Mouse (Mus musculus): Measurements from ENCODE around the gene Abca12. TPM values are rescaled to one million over a fixed set of nuclear protein-coding genes. Genes with fewer than 3 reads are reported as not detected.

Gene Abca12
- polyA plus RNA-seq, 1 experiment: 0.12 TPM

GRCm38 (mm10) chr1:71241396-71241795, 173.3 kb downstream of the Abca12 start:
- Histone ChIP-seq H3K4me1 (no peaks in the 10 kb centered on the region), H3K9me3 (no peaks in the 10 kb centered on the region), H3K36me3 (replicated peaks; ENCODE audit: low read length) (no peaks in the 10 kb centered on the region), H3K4me3 (replicated peaks) (no peak overlapping the region), H3K27me3 (replicated peaks) (no peaks in the 10 kb centered on the region)
- TF ChIP-seq FLI1 (IDR thresholded peaks at IDR 0.05; ENCODE audit: low read length) (no peak), GATA1 (IDR thresholded peaks at IDR 0.05; ENCODE audit: borderline replicate concordance, low read length) (no peak)

GRCm38 (mm10) chr1:71239586-71239985, 175.1 kb downstream of the Abca12 start:
- H3K27me3 ChIP-seq (replicated peaks): no peaks in the 10 kb centered on the region
- no peak for TF ChIP-seq GATA1 (IDR thresholded peaks at IDR 0.05; ENCODE audit: borderline replicate concordance, low read length)
- TF ChIP-seq FLI1 (IDR thresholded peaks at IDR 0.05; ENCODE audit: low read length): no peak
- no peaks in the 10 kb centered on the region for H3K36me3 ChIP-seq (replicated peaks; ENCODE audit: low read length)
- H3K9me3 ChIP-seq: peaks cover 4% of the 10 kb centered on the region; the same call in 1 of the 2 replicates
- no peaks in the 10 kb centered on the region for H3K4me1 ChIP-seq
- H3K4me3 ChIP-seq (replicated peaks): no peak overlapping the region

- no peak for TF ChIP-seq FLI1 (IDR thresholded peaks at IDR 0.05; ENCODE audit: low read length)
- no peak for TF ChIP-seq GATA1 (IDR thresholded peaks at IDR 0.05; ENCODE audit: borderline replicate concordance, low read length)
- H3K9me3 ChIP-seq: peaks cover 9% of the 10 kb centered on the region; the same call in 1 of the 2 replicates
These were observed 179.4 kb downstream of the Abca12 start for GRCm38 (mm10) chr1:71235335-71235734.

GRCm38 (mm10) chr1:71231211-71231610, 183.5 kb downstream of the Abca12 start:
- Histone ChIP-seq H3K36me3 (replicated peaks; ENCODE audit: low read length) (no peaks in the 10 kb centered on the region), H3K4me3 (replicated peaks) (no peak overlapping the region), H3K9me3 (peaks cover 9% of the 10 kb centered on the region; the same call in 1 of the 2 replicates), H3K27me3 (replicated peaks) (no peaks in the 10 kb centered on the region), H3K4me1 (no peaks in the 10 kb centered on the region)
- TF ChIP-seq GATA1 (IDR thresholded peaks at IDR 0.05; ENCODE audit: borderline replicate concordance, low read length) (no peak), FLI1 (IDR thresholded peaks at IDR 0.05; ENCODE audit: low read length) (no peak)

More at GRCm38 (mm10) chr1:71235335-71235734, 179.4 kb downstream of the Abca12 start:
- Histone ChIP-seq H3K4me3 (replicated peaks) (no peak overlapping the region), H3K4me1 (no peaks in the 10 kb centered on the region), H3K27me3 (replicated peaks) (no peaks in the 10 kb centered on the region), H3K36me3 (replicated peaks; ENCODE audit: low read length) (no peaks in the 10 kb centered on the region)

GRCm38 (mm10) chr1:71203581-71203980, 211.1 kb downstream of the Abca12 start:
- H3K9me3 ChIP-seq: 0 out of 2 replicates have a peak, but pooled peaks cover 4% of the 10 kb centered on the region
- H3K4me3 ChIP-seq (replicated peaks): no peak overlapping the region
- H3K27me3 ChIP-seq (replicated peaks): no peaks in the 10 kb centered on the region
- no peaks in the 10 kb centered on the region for H3K4me1 ChIP-seq
- TF ChIP-seq GATA1 (IDR thresholded peaks at IDR 0.05; ENCODE audit: borderline replicate concordance, low read length) (no peak), FLI1 (IDR thresholded peaks at IDR 0.05; ENCODE audit: low read length) (no peak)
- no peaks in the 10 kb centered on the region for H3K36me3 ChIP-seq (replicated peaks; ENCODE audit: low read length)

DNA sequence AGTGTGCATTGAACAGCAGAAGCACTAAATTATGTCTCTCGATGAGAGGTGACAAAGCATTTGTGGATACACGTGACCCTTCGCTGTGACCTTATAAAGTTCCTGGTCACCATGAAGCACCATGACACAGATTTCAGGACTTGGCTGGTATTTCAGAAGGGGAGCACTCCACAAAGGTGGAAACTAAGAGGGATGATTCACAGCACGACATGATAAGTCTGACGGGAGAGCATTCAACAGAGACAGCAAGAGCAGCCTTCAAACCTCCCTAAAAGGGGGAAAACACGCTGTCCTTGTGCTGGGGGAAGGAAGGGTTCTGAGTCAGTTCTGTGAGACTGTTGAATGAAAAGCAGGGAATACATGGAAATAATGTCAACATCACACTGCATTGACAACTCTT, 218.5 kb downstream of the Abca12 start:
- TF ChIP-seq FLI1 (IDR thresholded peaks at IDR 0.05; ENCODE audit: low read length): no peak
- no peak for TF ChIP-seq GATA1 (IDR thresholded peaks at IDR 0.05; ENCODE audit: borderline replicate concordance, low read length)
- Histone ChIP-seq H3K9me3 (peaks cover 5% of the 10 kb centered on the region), H3K4me3 (replicated peaks) (no peak overlapping the region), H3K36me3 (replicated peaks; ENCODE audit: low read length) (no peaks in the 10 kb centered on the region), H3K27me3 (replicated peaks) (no peaks in the 10 kb centered on the region), H3K4me1 (no peaks in the 10 kb centered on the region)

DNA sequence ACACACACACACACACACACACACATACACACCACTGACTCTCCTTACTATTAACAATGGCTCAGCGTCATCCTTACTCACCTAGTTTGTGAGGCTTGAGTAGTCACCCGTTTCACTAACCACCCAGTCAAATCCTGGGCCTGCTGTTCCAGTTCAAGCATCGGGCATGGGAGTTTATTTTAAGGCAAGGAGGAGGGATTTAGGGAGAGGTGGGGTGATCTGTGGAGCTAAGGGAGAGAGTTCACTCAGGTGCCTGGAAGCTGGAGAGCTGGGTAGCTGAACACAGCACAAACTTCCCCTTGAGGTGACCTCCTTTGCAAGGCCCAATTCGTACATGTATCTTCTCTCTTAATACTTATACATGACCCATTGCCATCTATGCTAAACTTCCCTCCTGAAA, 219.4 kb downstream of the Abca12 start:
- TF ChIP-seq FLI1 (IDR thresholded peaks at IDR 0.05; ENCODE audit: low read length) (no peak), GATA1 (IDR thresholded peaks at IDR 0.05; ENCODE audit: borderline replicate concordance, low read length) (no peak)

DNA sequence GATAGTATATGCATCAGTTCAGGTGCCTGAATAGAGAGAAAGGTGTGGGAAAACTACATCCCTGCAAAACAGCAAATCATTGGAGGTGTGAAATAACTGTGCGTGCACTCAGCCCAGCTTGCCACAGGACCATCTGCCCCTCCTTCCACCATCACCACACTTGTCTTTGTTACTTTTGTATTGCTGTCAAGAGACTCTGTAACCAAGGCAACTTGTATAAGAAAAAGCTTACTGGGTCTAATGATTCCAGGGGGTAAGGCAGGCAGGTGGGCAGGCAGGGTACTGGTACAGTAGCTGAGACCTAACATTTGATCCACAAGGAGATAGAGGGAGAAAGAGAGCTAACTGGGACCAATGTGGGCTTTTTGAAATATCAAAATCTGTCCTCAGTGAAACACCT, 220.8 kb downstream of the Abca12 start:
- peaks cover 5% of the 10 kb centered on the region for H3K9me3 ChIP-seq
- H3K4me3 ChIP-seq (replicated peaks): no peak overlapping the region
- H3K27me3 ChIP-seq (replicated peaks): no peaks in the 10 kb centered on the region
- TF ChIP-seq GATA1 (IDR thresholded peaks at IDR 0.05; ENCODE audit: borderline replicate concordance, low read length) (no peak), FLI1 (IDR thresholded peaks at IDR 0.05; ENCODE audit: low read length) (no peak)
- H3K4me1 ChIP-seq: no peaks in the 10 kb centered on the region
- H3K36me3 ChIP-seq (replicated peaks; ENCODE audit: low read length): no peaks in the 10 kb centered on the region

More for the DNA sequence above, 219.4 kb downstream of the Abca12 start:
- no peaks in the 10 kb centered on the region for H3K27me3 ChIP-seq (replicated peaks)
- H3K4me3 ChIP-seq (replicated peaks): no peak overlapping the region
- no peaks in the 10 kb centered on the region for H3K36me3 ChIP-seq (replicated peaks; ENCODE audit: low read length)
- no peaks in the 10 kb centered on the region for H3K4me1 ChIP-seq
- peaks cover 5% of the 10 kb centered on the region for H3K9me3 ChIP-seq

Other genes with a start within 250 kb of the Abca12 start
- 4.7 and 10.4 TPM in 2 replicates for gene Atic, start 142.2 kb upstream of the Abca12 start, polyA plus RNA-seq (2012; ENCODE audit: insufficient read depth, low replicate concordance)
- gene Fn1, start 238.3 kb upstream of the Abca12 start, polyA plus RNA-seq (2012; ENCODE audit: insufficient read depth, low replicate concordance): 5.3 TPM in 1 of 2 replicates, not detected in the other

All from megakaryocyte, embryonic 14.5 days (primary cell).